Mouse (Mus musculus) liver, adult 2 months (tissue): ENCODE data around the gene Dlec1. TPM values are rescaled to one million over a fixed set of nuclear protein-coding genes. Genes with fewer than 3 reads are reported as not detected.

Source experiments
- DNase-seq: peaks from one replicate; pipeline ENCODE4 v3.0.0-alpha.2; 2011; ENCODE audit warnings: low read depth, low spot score; ENCODE audit errors: extremely low read depth
- H3K27ac ChIP-seq: fragments of 200-500 bp; replicated peaks from 2 replicates; pipeline ENCODE4 v1.5.1; 2012; ENCODE audit warnings: low read depth, mild to moderate bottlenecking, control low read depth, inconsistent platforms, low read length; ENCODE audit not compliant: insufficient read depth
- H3K27me3 ChIP-seq: fragments of 200-500 bp; 2 replicates; pipeline ENCODE4 v1.6.1; 2012; ENCODE audit warnings: mild to moderate bottlenecking, moderate library complexity, low read length, inconsistent platforms; ENCODE audit not compliant: control insufficient read depth, insufficient read depth
- H3K36me3 ChIP-seq: fragments of 200-500 bp; 2 replicates; pipeline ENCODE4 v1.6.1; 2012; ENCODE audit warnings: low read length, inconsistent platforms; ENCODE audit not compliant: control insufficient read depth, insufficient read depth
- H3K4me1 ChIP-seq: fragments of 200-500 bp; 2 replicates; pipeline ENCODE4 v1.6.1; 2011; ENCODE audit warnings: low read length; ENCODE audit not compliant: control insufficient read depth, insufficient read depth
- H3K4me3 ChIP-seq: fragments of 200-500 bp; 2 replicates; pipeline ENCODE4 v1.5.1; 2011; ENCODE audit warnings: low read depth, mild to moderate bottlenecking, control low read depth, low read length, moderate library complexity; ENCODE audit not compliant: insufficient read depth
- H3K79me2 ChIP-seq: fragments of 200-500 bp; 2 replicates; pipeline ENCODE4 v1.6.1; 2012; ENCODE audit warnings: inconsistent platforms, mild to moderate bottlenecking, low read length, moderate library complexity; ENCODE audit not compliant: control insufficient read depth, insufficient read depth
- H3K9ac ChIP-seq: fragments of 200-500 bp; 2 replicates; pipeline ENCODE4 v1.6.1; 2012; ENCODE audit warnings: low read depth, mild to moderate bottlenecking, control low read depth, inconsistent platforms, low read length
- CTCF ChIP-seq: fragments of 200-500 bp; IDR thresholded peaks from 2 replicates; pipeline ENCODE4 v1.5.1; 2011; ENCODE audit warnings: low read depth, low read length, control low read depth
- POLR2A ChIP-seq: fragments of 200-500 bp; IDR thresholded peaks from 2 replicates; pipeline ENCODE4 v1.6.1; 2011; ENCODE audit warnings: low read length, control low read depth; ENCODE audit not compliant: insufficient read depth; ENCODE audit errors: extremely low read depth
- WGBS: fragments of 180-500 bp; shearing (Covaris S2); methylation state at CpG from one replicate; pipeline ENCODE4 v1.1.7; 2018; 5-methylcytosine and 5-hydroxymethylcytosine counted together
- polyA plus RNA-seq: library from polyadenylated mRNA; depleted of rRNA; stranded (reverse); fragments of >200 nt; gene quantifications from 2 replicates; pipeline ENCODE4 v1.2.3, GENCODE M21; 2012
- total RNA-seq: library from RNA; depleted of rRNA; stranded (reverse); fragments of >200 nt; gene quantifications from 2 replicates; pipeline ENCODE4 v1.2.3, GENCODE M21; 2014

Dlec1 gene
- total and polyA plus RNA-seq, 2 experiments, result 0.31 to 0.74 TPM

GRCm38 (mm10) chr9:119146098-119146770 is 44.0 kb downstream of the Dlec1 start:
- Histone ChIP-seq H3K9ac (no peak overlapping the region), H3K4me3 (no peak overlapping the region), H3K36me3 (peaks cover 10% of the 10 kb centered on the region; the same call in 1 of the 2 replicates), H3K4me1 (no peaks in the 10 kb centered on the region; the same call in 1 of the 2 replicates), H3K27ac (no peak overlapping the region), H3K79me2 (no peaks in the 10 kb centered on the region), H3K27me3 (no peaks in the 10 kb centered on the region)
- WGBS, result 49% methylated on average over 13 of the region's 13 CpGs
- peak; percentile 52 for DNase-seq
- TF ChIP-seq CTCF, result peak; percentile 26; the same call in 1 of the 2 replicates
- no peak for TF ChIP-seq POLR2A

DNA sequence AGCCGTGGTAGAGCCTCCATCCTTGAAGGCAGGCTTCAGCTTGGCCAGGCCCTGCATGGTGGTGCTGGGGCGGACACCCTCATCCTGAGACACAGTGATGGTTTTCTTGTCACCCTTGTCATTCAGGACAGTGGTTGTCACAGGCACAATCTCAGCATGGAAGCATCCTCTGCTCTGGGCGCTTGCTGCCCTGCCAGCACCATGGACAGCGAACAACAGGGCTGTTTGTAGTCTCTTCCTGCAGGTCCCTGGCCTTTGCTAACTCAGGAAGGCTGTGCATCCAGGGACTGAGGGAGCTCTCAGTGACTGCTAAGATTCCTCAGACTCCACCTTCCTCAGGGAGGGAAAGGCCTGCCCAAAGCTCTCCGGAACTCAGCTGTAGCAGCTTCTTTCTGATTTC is 47.3 kb downstream of the Dlec1 start:
- TF ChIP-seq POLR2A, result 0 out of 2 replicates have a peak, but pooled peaks have one; percentile 32
- no peak for TF ChIP-seq CTCF
- H3K9ac ChIP-seq, result no peak overlapping the region
- H3K27me3 ChIP-seq, result no peaks in the 10 kb centered on the region
- H3K4me3 ChIP-seq, result no peak overlapping the region
- WGBS, result 61% methylated on average over 5 of the region's 5 CpGs
- H3K36me3 ChIP-seq, result peaks cover 29% of the 10 kb centered on the region; the same call in 1 of the 2 replicates
- peaks cover 16% of the 10 kb centered on the region for H3K4me1 ChIP-seq
- H3K27ac ChIP-seq, result no peak overlapping the region
- DNase-seq, result peak; percentile 45
- H3K79me2 ChIP-seq, result no peaks in the 10 kb centered on the region

GRCm38 (mm10) chr9:119151751-119152150 is 49.5 kb downstream of the Dlec1 start:
- WGBS, result 14% methylated on average over 2 of the region's 2 CpGs
- H3K79me2 ChIP-seq, result no peaks in the 10 kb centered on the region
- H3K27me3 ChIP-seq, result no peaks in the 10 kb centered on the region
- H3K36me3 ChIP-seq, result peaks cover 36% of the 10 kb centered on the region
- H3K4me1 ChIP-seq, result peaks cover 19% of the 10 kb centered on the region
- no peak overlapping the region for H3K27ac ChIP-seq
- 0 out of 2 replicates have a peak overlapping the region, but pooled peaks have one; percentile 2 for H3K9ac ChIP-seq
- DNase-seq, result peak; percentile 55
- TF ChIP-seq POLR2A, result no peak
- no peak for TF ChIP-seq CTCF
- no peak overlapping the region for H3K4me3 ChIP-seq

- H3K4me1 ChIP-seq, result peaks cover 37% of the 10 kb centered on the region
- peak overlapping the region; percentile 66 for H3K4me3 ChIP-seq
- H3K9ac ChIP-seq, result peak overlapping the region; percentile 88
- peaks cover 29% of the 10 kb centered on the region for H3K36me3 ChIP-seq
- peak overlapping the region; percentile 81 for H3K27ac ChIP-seq
- no peaks in the 10 kb centered on the region for H3K79me2 ChIP-seq
- DNase-seq, result peak; percentile 96
- no peaks in the 10 kb centered on the region for H3K27me3 ChIP-seq
- WGBS, result 21% methylated on average over 8 of the region's 8 CpGs
- 0 out of 2 replicates have a peak, but pooled peaks have one; percentile 2 for TF ChIP-seq CTCF
- peak; percentile 37; the same call in 1 of the 2 replicates for TF ChIP-seq POLR2A
Measured at GRCm38 (mm10) chr9:119155416-119155815, 53.1 kb downstream of the Dlec1 start.

GRCm38 (mm10) chr9:119155826-119156225 is 53.5 kb downstream of the Dlec1 start:
- Histone ChIP-seq H3K9ac (peak overlapping the region; percentile 88), H3K4me3 (peak overlapping the region; percentile 66)

More at GRCm38 (mm10) chr9:119155826-119156225, 53.5 kb downstream of the Dlec1 start:
- Histone ChIP-seq H3K36me3 (peaks cover 28% of the 10 kb centered on the region), H3K79me2 (no peaks in the 10 kb centered on the region), H3K4me1 (peaks cover 38% of the 10 kb centered on the region), H3K27me3 (no peaks in the 10 kb centered on the region), H3K27ac (peak overlapping the region; percentile 81)
- WGBS, result 11% methylated on average over 7 of the region's 7 CpGs
- no peak for DNase-seq
- TF ChIP-seq POLR2A, result no peak
- no peak for TF ChIP-seq CTCF
